In genomic region chr13:101799318-101799717, GRCm38 (mm10) we compare ENCODE assay signal across 17 mouse cellular contexts.
"Had no signal": no experiment of that assay in that cellular context is flagged by ENCODE, and none has a peak within 500 bp of the region (broad histone marks: within the 10 kb centered on the region; RNA-seq: fewer than 3 reads in every experiment).

No protein-coding gene starts in this region.

- ATAC-seq: liver, embryonic 12.5 days; liver, postnatal 0 days; lung, postnatal 0 days; midbrain, embryonic 13.5 days; midbrain, embryonic 15.5 days; midbrain, embryonic 16.5 days had no signal

- DNase-seq: left cerebral cortex, postnatal 4 days; liver; liver, embryonic 13.5 days; liver, postnatal 0 days; lung, adult 18-20 months; lung, adult 2 months; lung, embryonic 14.5 days; lung, postnatal 10 days; lung, postnatal 14 days; lung, postnatal 36 days; lung, postnatal 4 days; midbrain, embryonic 14.5 days had no signal
